Mouse (Mus musculus): ENCODE measurements at regions not wholly inside any gene's neighbourhood (a gene's known extent, or its start where the extent isn't known, plus 50 kb on each side); places are given as distances from the start of the nearest gene placed in this dataset.

DNA sequence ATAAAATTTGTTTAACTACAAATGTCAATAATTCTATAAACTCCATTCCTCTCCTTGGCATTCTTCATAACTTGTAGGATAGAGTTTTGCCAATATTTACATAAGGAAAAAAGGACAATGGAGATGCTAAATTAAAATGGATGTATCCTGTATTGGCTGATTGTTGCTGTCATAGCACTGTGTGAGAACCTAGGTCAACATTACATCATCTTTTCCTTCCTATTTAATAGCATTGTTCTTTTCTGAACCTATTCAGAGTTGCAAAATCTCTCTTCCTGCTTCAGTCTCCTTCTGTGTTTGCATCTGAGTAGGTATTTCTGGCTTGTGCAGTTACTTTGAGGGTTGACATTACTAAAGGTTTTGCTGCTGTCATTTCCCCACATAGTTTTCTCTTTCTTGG lies 228.6 kb upstream of the Gk2 start:
- no peaks in the 10 kb centered on the region for H3K27me3 ChIP-seq (ENCODE audit: insufficient read depth, low read length)
- no peak overlapping the region for H3K9ac ChIP-seq (replicated peaks; ENCODE audit: low read length)
- ATAC-seq (ENCODE audit: low FRiP score, low TSS enrichment), result no peak
- no peak overlapping the region for H3K4me3 ChIP-seq (ENCODE audit: low read length)
- H3K27ac ChIP-seq (ENCODE audit: low read length), result peak overlapping the region; percentile 73; the same call in 1 of the 2 replicates
- H3K4me2 ChIP-seq (replicated peaks; ENCODE audit: low read depth, low read length), result no peak overlapping the region
- H3K36me3 ChIP-seq (ENCODE audit: insufficient read depth, low read length), result no peaks in the 10 kb centered on the region
- H3K4me1 ChIP-seq (ENCODE audit: insufficient read depth, low read length), result no peaks in the 10 kb centered on the region
- no peaks in the 10 kb centered on the region for H3K9me3 ChIP-seq (ENCODE audit: low read length)

DNA sequence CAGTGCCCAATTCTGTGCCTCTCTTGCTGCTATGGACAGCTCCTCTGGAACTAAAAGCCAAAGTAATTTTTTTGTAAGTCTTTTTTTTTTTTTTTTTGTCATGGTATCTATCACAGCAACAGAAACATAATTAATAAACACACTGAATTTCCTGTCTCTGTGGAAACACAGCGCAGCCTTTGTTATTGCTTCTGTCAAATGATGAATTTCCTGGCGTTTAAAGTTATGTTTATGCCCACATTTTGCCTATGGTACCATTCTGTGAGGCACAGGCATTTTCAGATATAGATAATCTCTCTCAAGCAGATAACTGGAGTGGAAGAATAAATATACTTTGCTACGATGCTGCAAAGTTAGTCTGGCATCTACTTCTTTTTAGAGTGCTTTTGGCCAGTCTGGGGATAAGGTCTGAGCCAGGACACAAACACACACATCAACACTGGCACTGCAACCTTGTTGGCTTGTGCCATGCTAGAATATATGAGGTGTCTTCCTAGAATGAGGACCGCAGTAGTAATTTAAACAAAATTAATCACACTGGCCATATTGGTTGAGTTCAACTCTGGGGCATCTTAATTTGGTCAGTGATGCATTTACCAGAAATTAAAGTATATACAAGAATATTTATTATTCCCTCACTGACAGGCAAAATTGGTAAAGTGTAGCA lies 227.9 kb upstream of the Gk2 start:
- ATAC-seq (ENCODE audit: low FRiP score, low TSS enrichment), result no peak
- Histone ChIP-seq H3K4me1 (ENCODE audit: insufficient read depth, low read length) (no peaks in the 10 kb centered on the region), H3K9ac (replicated peaks; ENCODE audit: low read length) (no peak overlapping the region), H3K36me3 (ENCODE audit: insufficient read depth, low read length) (no peaks in the 10 kb centered on the region), H3K27me3 (ENCODE audit: insufficient read depth, low read length) (no peaks in the 10 kb centered on the region), H3K9me3 (ENCODE audit: low read length) (no peaks in the 10 kb centered on the region), H3K27ac (ENCODE audit: low read length) (peak overlapping the region; percentile 56; the same call in 1 of the 2 replicates), H3K4me2 (replicated peaks; ENCODE audit: low read depth, low read length) (no peak overlapping the region), H3K4me3 (ENCODE audit: low read length) (no peak overlapping the region)
- 68% methylated on average over 4 of the region's 4 CpGs for WGBS

DNA sequence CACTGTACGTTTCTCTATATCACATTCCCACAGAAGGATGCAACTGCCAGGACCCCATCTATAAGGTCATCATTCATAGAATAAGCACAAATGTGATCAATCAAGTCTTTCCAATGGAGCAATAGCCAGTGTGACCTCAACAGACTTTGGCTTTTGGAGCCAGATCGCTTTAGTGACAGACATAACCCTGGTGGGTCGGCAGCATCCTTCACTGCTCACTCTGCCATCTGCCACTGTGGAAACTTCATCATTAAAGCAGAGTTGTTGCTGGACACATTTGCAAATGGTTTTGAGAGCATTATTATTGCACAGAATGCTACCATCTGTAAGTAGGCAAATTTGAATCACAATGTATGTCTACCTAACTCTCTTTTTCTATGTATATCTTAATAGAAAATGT lies 212.9 kb upstream of the Gk2 start:
- Histone ChIP-seq H3K27ac (ENCODE audit: low read length) (no peak overlapping the region), H3K9ac (replicated peaks; ENCODE audit: low read length) (no peak overlapping the region), H3K4me3 (ENCODE audit: low read length) (no peak overlapping the region), H3K27me3 (ENCODE audit: insufficient read depth, low read length) (no peaks in the 10 kb centered on the region), H3K4me1 (ENCODE audit: insufficient read depth, low read length) (no peaks in the 10 kb centered on the region), H3K4me2 (replicated peaks; ENCODE audit: low read depth, low read length) (no peak overlapping the region), H3K36me3 (ENCODE audit: insufficient read depth, low read length) (no peaks in the 10 kb centered on the region), H3K9me3 (ENCODE audit: low read length) (no peaks in the 10 kb centered on the region)
- 73% methylated on average over 3 of the region's 3 CpGs for WGBS
- no peak for ATAC-seq (ENCODE audit: low FRiP score, low TSS enrichment)

DNA sequence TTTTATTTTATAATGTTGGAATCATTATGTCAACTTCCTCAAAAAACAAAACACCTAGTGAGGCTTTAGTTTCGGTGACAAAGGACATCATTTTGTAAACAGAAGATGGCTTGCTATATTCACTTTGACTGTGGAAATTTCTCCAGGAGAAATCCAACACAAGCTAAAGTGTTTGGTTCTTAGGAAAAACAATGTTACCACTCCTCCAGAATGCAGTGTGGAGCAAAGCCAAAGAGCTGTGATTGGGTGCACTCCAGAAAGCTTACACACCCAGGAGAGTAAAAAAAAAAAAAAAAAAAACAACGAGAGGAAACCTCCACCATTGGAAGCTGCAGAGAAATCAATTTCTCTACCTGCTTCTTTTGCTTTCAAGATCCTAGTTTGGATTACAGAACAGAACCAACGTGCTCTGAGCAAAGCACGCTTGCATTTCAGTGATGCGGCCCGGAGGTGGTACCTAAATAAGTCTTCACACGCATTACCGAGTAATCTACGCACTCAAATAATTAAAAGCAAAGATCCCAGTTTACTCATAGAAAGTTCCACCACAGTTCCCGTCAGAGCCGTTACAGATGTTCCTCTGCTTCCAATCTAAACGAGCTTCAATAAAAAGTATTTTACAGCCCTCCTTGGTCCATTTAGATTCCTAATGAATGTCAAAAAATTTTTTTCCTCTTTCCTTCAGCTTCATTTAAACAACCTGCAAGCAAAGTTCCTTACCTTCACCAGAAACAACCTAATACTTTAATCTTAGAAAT lies 199.5 kb upstream of the Gk2 start:
- H3K9ac ChIP-seq (replicated peaks; ENCODE audit: low read length), result no peak overlapping the region
- no peaks in the 10 kb centered on the region for H3K4me1 ChIP-seq (ENCODE audit: insufficient read depth, low read length)
- H3K36me3 ChIP-seq (ENCODE audit: insufficient read depth, low read length), result no peaks in the 10 kb centered on the region
- 72% methylated on average over 12 of the region's 12 CpGs for WGBS
- ATAC-seq (ENCODE audit: low FRiP score, low TSS enrichment), result no peak
- H3K4me3 ChIP-seq (ENCODE audit: low read length), result no peak overlapping the region
- no peaks in the 10 kb centered on the region for H3K27me3 ChIP-seq (ENCODE audit: insufficient read depth, low read length)
- no peak overlapping the region for H3K4me2 ChIP-seq (replicated peaks; ENCODE audit: low read depth, low read length)
- H3K9me3 ChIP-seq (ENCODE audit: low read length), result no peaks in the 10 kb centered on the region
- H3K27ac ChIP-seq (ENCODE audit: low read length), result no peak overlapping the region

DNA sequence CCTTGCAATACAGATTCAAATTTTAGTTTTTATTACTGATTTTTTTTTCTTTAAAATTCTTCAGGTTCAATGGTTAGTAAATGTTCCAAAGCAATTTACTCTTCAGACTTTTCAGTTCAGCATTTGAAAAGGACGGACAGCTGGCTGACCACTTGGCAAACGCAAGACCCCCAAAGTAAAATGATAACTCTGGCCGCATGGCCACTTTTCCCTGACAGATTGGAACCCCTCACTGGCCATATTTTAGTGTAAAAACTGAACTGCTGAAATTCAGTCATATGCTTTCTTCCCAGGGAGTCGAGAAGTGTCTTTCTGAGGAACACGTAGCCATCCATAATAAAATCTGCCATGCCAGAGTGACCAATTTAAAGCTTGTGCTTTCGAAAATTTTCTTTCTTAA lies 198.4 kb upstream of the Gk2 start:
- no peaks in the 10 kb centered on the region for H3K27me3 ChIP-seq (ENCODE audit: insufficient read depth, low read length)
- ATAC-seq (ENCODE audit: low FRiP score, low TSS enrichment), result no peak
- H3K9ac ChIP-seq (replicated peaks; ENCODE audit: low read length), result no peak overlapping the region
- WGBS, result 89% methylated on average over 6 of the region's 6 CpGs
- H3K4me2 ChIP-seq (replicated peaks; ENCODE audit: low read depth, low read length), result no peak overlapping the region
- no peaks in the 10 kb centered on the region for H3K36me3 ChIP-seq (ENCODE audit: insufficient read depth, low read length)
- H3K27ac ChIP-seq (ENCODE audit: low read length), result no peak overlapping the region
- H3K4me1 ChIP-seq (ENCODE audit: insufficient read depth, low read length), result no peaks in the 10 kb centered on the region
- no peaks in the 10 kb centered on the region for H3K9me3 ChIP-seq (ENCODE audit: low read length)
- no peak overlapping the region for H3K4me3 ChIP-seq (ENCODE audit: low read length)

DNA sequence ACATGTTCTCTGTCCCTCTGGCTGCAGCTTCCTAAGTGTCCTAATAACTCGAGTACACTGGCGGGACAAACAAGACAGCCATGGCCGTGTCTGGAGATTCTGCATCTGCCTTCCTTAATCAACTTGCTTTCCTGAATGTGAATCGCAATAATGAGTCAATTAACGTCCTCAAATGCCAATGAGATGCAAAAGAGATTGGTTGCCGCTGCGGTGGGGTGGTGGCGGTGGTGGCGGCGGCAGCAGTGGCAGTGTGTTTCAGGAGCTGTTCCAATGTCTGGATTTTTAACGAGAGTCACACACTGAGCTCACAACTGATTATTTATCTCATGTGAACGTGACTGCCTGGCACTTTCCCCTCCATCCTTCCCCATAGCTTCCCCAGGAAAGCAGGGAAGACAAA lies 197.6 kb upstream of the Gk2 start:
- ATAC-seq (ENCODE audit: low FRiP score, low TSS enrichment), result no peak
- no peaks in the 10 kb centered on the region for H3K27me3 ChIP-seq (ENCODE audit: insufficient read depth, low read length)
- no peak overlapping the region for H3K9ac ChIP-seq (replicated peaks; ENCODE audit: low read length)
- no peak overlapping the region for H3K4me2 ChIP-seq (replicated peaks; ENCODE audit: low read depth, low read length)
- H3K27ac ChIP-seq (ENCODE audit: low read length), result no peak overlapping the region
- 64% methylated on average over 12 of the region's 12 CpGs for WGBS
- no peak overlapping the region for H3K4me3 ChIP-seq (ENCODE audit: low read length)
- no peaks in the 10 kb centered on the region for H3K9me3 ChIP-seq (ENCODE audit: low read length)
- no peaks in the 10 kb centered on the region for H3K36me3 ChIP-seq (ENCODE audit: insufficient read depth, low read length)
- no peaks in the 10 kb centered on the region for H3K4me1 ChIP-seq (ENCODE audit: insufficient read depth, low read length)

DNA sequence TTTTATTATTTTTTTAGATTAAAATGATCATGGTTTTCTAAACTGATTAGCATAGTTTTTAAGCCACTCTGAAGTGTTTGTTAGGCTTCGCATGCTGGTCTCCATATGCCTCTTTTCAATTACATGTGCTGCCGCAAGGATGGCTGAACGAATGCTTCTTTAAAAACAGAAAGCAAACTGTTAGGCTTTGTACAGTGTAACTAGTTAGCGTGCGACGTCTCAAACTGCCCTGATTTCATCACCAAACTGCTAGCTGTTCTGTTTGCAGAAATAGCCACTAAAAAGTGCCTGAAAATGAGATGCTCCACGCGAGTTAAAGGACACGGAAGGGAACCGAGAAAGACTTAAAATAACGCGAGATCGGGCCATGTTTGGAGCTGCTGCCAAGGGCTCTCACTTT lies 185.4 kb upstream of the Gk2 start:
- WGBS, result 91% methylated on average over 13 of the region's 13 CpGs
- no peak for ATAC-seq (ENCODE audit: low FRiP score, low TSS enrichment)
- Histone ChIP-seq H3K27ac (ENCODE audit: low read length) (no peak overlapping the region), H3K9me3 (ENCODE audit: low read length) (no peaks in the 10 kb centered on the region), H3K27me3 (ENCODE audit: insufficient read depth, low read length) (no peaks in the 10 kb centered on the region), H3K9ac (replicated peaks; ENCODE audit: low read length) (no peak overlapping the region), H3K4me2 (replicated peaks; ENCODE audit: low read depth, low read length) (no peak overlapping the region), H3K4me3 (ENCODE audit: low read length) (no peak overlapping the region), H3K4me1 (ENCODE audit: insufficient read depth, low read length) (no peaks in the 10 kb centered on the region), H3K36me3 (ENCODE audit: insufficient read depth, low read length) (no peaks in the 10 kb centered on the region)

DNA sequence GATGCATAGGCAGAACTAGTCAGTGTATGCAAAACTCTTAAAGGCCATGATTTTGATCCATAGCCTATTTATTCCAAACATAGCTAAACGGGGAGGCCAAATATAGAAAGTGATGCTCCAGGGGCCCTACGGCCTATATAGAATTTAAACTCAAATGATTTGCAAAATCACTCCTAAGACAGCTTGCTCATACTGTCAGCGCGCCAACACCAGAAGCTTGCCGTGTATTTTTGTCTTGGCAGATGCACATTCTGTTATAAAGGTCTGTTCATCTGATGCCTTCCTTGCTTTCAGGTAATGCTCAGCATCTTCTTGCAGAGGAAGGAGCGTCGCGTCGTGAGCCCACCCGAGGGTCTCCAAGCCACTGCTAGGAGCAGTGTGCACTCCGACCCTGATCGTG lies 184.8 kb upstream of the Gk2 start:
- ATAC-seq (ENCODE audit: low FRiP score, low TSS enrichment), result no peak
- WGBS, result 93% methylated on average over 12 of the region's 12 CpGs

DNA sequence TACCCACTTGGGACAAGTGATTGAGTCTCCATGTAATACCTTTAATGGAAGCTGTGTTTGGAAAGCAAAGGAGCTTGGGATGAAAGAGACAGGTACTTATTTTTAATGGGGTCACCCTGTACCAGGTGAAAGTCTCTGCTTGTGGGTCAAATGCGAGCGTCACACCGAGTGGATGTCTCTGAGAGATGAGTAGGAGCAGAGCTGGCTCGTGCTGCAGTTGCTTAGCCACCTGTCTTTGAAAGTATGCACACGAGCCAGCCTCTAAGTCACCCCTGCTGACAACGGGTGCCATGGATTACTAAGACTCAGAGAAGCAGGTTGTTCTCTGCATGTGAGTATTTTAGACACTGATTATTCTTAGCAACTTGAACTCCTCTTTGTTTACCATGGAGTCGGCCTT lies 179.5 kb upstream of the Gk2 start:
- no peak overlapping the region for H3K9ac ChIP-seq (replicated peaks; ENCODE audit: low read length)
- no peaks in the 10 kb centered on the region for H3K36me3 ChIP-seq (ENCODE audit: insufficient read depth, low read length)
- H3K27me3 ChIP-seq (ENCODE audit: insufficient read depth, low read length), result no peaks in the 10 kb centered on the region
- no peaks in the 10 kb centered on the region for H3K9me3 ChIP-seq (ENCODE audit: low read length)
- no peak overlapping the region for H3K4me2 ChIP-seq (replicated peaks; ENCODE audit: low read depth, low read length)
- WGBS, result 76% methylated on average over 7 of the region's 7 CpGs
- H3K4me1 ChIP-seq (ENCODE audit: insufficient read depth, low read length), result no peaks in the 10 kb centered on the region
- ATAC-seq (ENCODE audit: low FRiP score, low TSS enrichment), result no peak
- H3K27ac ChIP-seq (ENCODE audit: low read length), result no peak overlapping the region
- no peak overlapping the region for H3K4me3 ChIP-seq (ENCODE audit: low read length)

More for the DNA sequence above, 184.8 kb upstream of the Gk2 start:
- H3K4me2 ChIP-seq (replicated peaks; ENCODE audit: low read depth, low read length), result no peak overlapping the region
- no peaks in the 10 kb centered on the region for H3K4me1 ChIP-seq (ENCODE audit: insufficient read depth, low read length)
- H3K27me3 ChIP-seq (ENCODE audit: insufficient read depth, low read length), result no peaks in the 10 kb centered on the region
- no peaks in the 10 kb centered on the region for H3K36me3 ChIP-seq (ENCODE audit: insufficient read depth, low read length)
- no peak overlapping the region for H3K27ac ChIP-seq (ENCODE audit: low read length)
- no peaks in the 10 kb centered on the region for H3K9me3 ChIP-seq (ENCODE audit: low read length)
- H3K4me3 ChIP-seq (ENCODE audit: low read length), result no peak overlapping the region
- no peak overlapping the region for H3K9ac ChIP-seq (replicated peaks; ENCODE audit: low read length)

DNA sequence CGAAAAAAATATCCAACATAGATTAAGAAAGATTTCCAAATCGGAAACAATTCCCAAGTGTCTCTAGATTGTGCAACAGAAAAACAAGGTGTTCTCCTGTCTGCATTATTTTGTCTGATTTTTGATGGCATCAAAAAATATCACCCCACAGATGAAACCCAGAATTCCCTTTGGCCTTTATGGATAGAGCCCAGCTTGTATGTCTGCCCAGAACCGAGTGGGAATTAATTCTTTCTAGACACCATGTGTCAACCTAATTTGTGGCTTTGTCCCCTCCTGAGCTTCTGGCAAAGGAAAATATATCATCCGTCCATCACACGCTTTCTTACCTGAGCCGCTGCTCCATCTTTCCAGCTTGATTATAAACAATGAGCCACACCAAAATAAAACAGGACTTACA lies 176.9 kb upstream of the Gk2 start:
- Histone ChIP-seq H3K27ac (ENCODE audit: low read length) (no peak overlapping the region), H3K9ac (replicated peaks; ENCODE audit: low read length) (no peak overlapping the region), H3K4me2 (replicated peaks; ENCODE audit: low read depth, low read length) (no peak overlapping the region), H3K4me1 (ENCODE audit: insufficient read depth, low read length) (no peaks in the 10 kb centered on the region), H3K4me3 (ENCODE audit: low read length) (no peak overlapping the region), H3K27me3 (ENCODE audit: insufficient read depth, low read length) (no peaks in the 10 kb centered on the region), H3K9me3 (ENCODE audit: low read length) (no peaks in the 10 kb centered on the region), H3K36me3 (ENCODE audit: insufficient read depth, low read length) (no peaks in the 10 kb centered on the region)
- 86% methylated on average over 6 of the region's 6 CpGs for WGBS
- ATAC-seq (ENCODE audit: low FRiP score, low TSS enrichment), result no peak

All from kidney, embryonic 16.5 days (tissue).